Mouse (Mus musculus) midbrain, postnatal 0 days (tissue): Measurements from ENCODE around the gene Armh3. TPM values are rescaled to one million over a fixed set of nuclear protein-coding genes. Genes with fewer than 3 reads are reported as not detected.

ENCODE experiments used
- ATAC-seq: fragments of 200-750 bp; cut with Nextera tagmentation; 2 replicates; pipeline ENCODE4 v1.8.0; 2017; ENCODE audit warnings: moderate number of reproducible peaks, mild to moderate bottlenecking, moderate TSS enrichment, moderate library complexity; ENCODE audit not compliant: low FRiP score
- DNase-seq: peaks from one replicate; pipeline ENCODE4 v3.0.0-alpha.2; 2015; ENCODE audit warnings: low spot score
- H3K27ac ChIP-seq: fragments of 300-500 bp; sonication (generic); 2 replicates; pipeline ENCODE4 v1.5.1; 2014; ENCODE audit warnings: low read depth, mild to moderate bottlenecking, low read length, mixed read lengths
- H3K27me3 ChIP-seq: fragments of 300-500 bp; sonication (generic); 2 replicates; pipeline ENCODE4 v1.6.1; 2014; ENCODE audit warnings: low read length, control low read depth, mixed read lengths; ENCODE audit not compliant: insufficient read depth
- H3K36me3 ChIP-seq: fragments of 300-500 bp; sonication (generic); 2 replicates; pipeline ENCODE4 v1.6.1; 2014; ENCODE audit warnings: low read length, control low read depth, mixed read lengths; ENCODE audit not compliant: insufficient read depth
- H3K4me1 ChIP-seq: fragments of 300-500 bp; sonication (generic); 2 replicates; pipeline ENCODE4 v1.6.1; 2014; ENCODE audit warnings: mild to moderate bottlenecking, control low read depth, antibody characterized with exemption, low read length, mixed read lengths; ENCODE audit not compliant: insufficient read depth
- H3K4me2 ChIP-seq: fragments of 300-500 bp; sonication (generic); 2 replicates; pipeline ENCODE4 v1.6.1; 2014; ENCODE audit warnings: low read depth, mild to moderate bottlenecking, low read length, mixed read lengths; ENCODE audit not compliant: poor library complexity, severe bottlenecking
- H3K4me3 ChIP-seq: fragments of 300-500 bp; sonication (generic); 2 replicates; pipeline ENCODE4 v1.5.1; 2014; ENCODE audit warnings: low read depth, mild to moderate bottlenecking, low read length, moderate library complexity
- H3K9ac ChIP-seq: fragments of 300-500 bp; sonication (generic); replicated peaks from 2 replicates; pipeline ENCODE4 v1.6.1; 2014; ENCODE audit warnings: mild to moderate bottlenecking, low read length, moderate library complexity, mixed read lengths; ENCODE audit not compliant: poor library complexity, severe bottlenecking
- H3K9me3 ChIP-seq: fragments of 300-500 bp; sonication (generic); 2 replicates; pipeline ENCODE4 v1.6.1; 2016; ENCODE audit warnings: low read length, control low read depth
- CTCF ChIP-seq: IDR thresholded peaks from 2 replicates; pipeline ENCODE4 v1.5.1; 2016; ENCODE audit warnings: antibody characterized with exemption, mild to moderate bottlenecking
- WGBS: fragments of 180-500 bp; shearing (Covaris S2); extraction: QIAGEN DNeasy Blood & Tissue Kit; methylation state at CpG from one replicate; pipeline ENCODE4 v1.1.7; 2014; 5-methylcytosine and 5-hydroxymethylcytosine counted together
- polyA plus RNA-seq: library from polyadenylated mRNA; unstranded; fragments of >200 nt; fragmentation: Nextera tagmentation; extraction: Ambion mirVana; gene quantifications from 2 replicates; pipeline ENCODE4 v1.2.1, GENCODE M21; 2015
- total RNA-seq: library from RNA; depleted of rRNA; stranded (reverse); fragments of >200 nt; gene quantifications from 2 replicates; pipeline ENCODE4 v1.2.3, GENCODE M21; 2014

Armh3 gene
- total and polyA plus RNA-seq, 2 experiments from 2014 or later = 18.1 to 18.9 TPM

DNA sequence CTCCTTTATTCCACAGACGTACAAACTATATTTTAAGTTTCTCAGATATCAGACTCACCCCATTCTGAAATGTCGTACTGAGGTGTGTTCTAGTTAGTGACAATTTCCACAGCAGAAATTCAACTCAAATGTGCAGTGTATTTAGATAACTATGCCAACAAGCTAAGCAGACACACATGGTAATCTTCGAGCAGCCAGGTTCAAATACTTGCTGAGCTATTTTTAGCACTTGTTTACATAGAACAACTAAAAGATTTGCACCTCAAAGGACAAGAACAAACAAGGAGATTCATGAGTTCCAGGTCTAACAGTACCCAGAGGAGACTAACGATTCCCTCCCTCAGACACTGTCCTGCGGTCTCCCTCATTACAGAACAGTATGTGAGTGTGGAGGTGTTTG lies 171.2 kb downstream of the Armh3 start:
- TF ChIP-seq CTCF = no peak
- H3K27ac ChIP-seq = no peak overlapping the region
- H3K36me3 ChIP-seq = no peaks in the 10 kb centered on the region
- no peaks in the 10 kb centered on the region for H3K27me3 ChIP-seq
- DNase-seq = no peak
- H3K4me2 ChIP-seq = no peak overlapping the region
- H3K9me3 ChIP-seq = no peaks in the 10 kb centered on the region
- H3K9ac ChIP-seq = no peak overlapping the region
- no peak overlapping the region for H3K4me3 ChIP-seq
- no peak for ATAC-seq
- H3K4me1 ChIP-seq = no peaks in the 10 kb centered on the region
- whole genome bisulfite sequencing = 79% methylated on average over 5 of the region's 5 CpGs

DNA sequence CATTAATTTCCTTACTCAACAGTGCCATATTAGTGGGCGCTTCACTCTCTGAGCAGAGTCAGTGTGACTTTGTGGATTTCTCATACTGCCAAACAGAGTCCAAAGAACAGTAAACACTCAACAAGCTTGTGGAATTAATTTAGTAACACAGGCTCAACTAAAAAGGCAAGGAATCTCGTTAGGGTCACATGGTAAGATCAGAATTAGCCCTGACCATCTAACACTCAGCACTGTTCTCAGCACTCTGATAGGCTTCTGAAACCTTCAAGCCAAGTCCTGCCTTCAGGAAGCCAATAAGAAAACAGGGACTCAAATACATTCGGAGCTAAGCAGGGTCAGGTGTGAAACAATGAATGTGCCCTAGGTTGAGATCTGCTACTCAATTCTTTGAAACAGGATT lies 172.1 kb downstream of the Armh3 start:
- H3K4me2 ChIP-seq = no peak overlapping the region
- no peaks in the 10 kb centered on the region for H3K4me1 ChIP-seq
- no peaks in the 10 kb centered on the region for H3K27me3 ChIP-seq
- 86% methylated on average over 3 of the region's 3 CpGs for WGBS
- no peak for TF ChIP-seq CTCF
- H3K27ac ChIP-seq = no peak overlapping the region
- no peak for DNase-seq
- H3K36me3 ChIP-seq = no peaks in the 10 kb centered on the region
- no peak overlapping the region for H3K9ac ChIP-seq
- no peak overlapping the region for H3K4me3 ChIP-seq
- no peaks in the 10 kb centered on the region for H3K9me3 ChIP-seq
- ATAC-seq = no peak

DNA sequence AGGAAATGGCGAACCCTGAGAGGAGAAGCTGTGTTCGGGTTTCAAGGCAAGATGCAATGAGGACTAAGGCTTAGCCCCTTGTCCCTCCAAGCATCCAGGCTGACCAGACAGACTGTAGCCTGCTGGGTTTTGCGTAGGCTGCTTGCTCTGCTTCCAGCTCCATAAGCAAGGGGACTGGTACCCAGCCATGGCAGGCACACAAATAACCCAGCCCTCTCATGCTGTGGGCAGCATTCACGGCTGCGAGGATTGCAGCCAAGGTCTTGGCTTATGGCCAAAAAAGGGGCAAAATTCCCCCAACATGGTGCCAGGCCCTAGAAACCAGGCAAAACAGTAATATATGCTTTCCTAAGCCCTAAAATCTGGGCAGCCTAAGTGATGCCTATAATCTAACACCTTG lies 176.5 kb downstream of the Armh3 start:
- ATAC-seq (no peak), DNase-seq (peak; percentile 68)
- Histone ChIP-seq H3K4me1 (no peaks in the 10 kb centered on the region), H3K9me3 (no peaks in the 10 kb centered on the region), H3K4me3 (no peak overlapping the region), H3K27me3 (no peaks in the 10 kb centered on the region), H3K36me3 (peaks cover 5% of the 10 kb centered on the region), H3K9ac (no peak overlapping the region), H3K4me2 (no peak overlapping the region), H3K27ac (no peak overlapping the region)
- TF ChIP-seq CTCF = no peak
- 63% methylated on average over 5 of the region's 5 CpGs for WGBS

DNA sequence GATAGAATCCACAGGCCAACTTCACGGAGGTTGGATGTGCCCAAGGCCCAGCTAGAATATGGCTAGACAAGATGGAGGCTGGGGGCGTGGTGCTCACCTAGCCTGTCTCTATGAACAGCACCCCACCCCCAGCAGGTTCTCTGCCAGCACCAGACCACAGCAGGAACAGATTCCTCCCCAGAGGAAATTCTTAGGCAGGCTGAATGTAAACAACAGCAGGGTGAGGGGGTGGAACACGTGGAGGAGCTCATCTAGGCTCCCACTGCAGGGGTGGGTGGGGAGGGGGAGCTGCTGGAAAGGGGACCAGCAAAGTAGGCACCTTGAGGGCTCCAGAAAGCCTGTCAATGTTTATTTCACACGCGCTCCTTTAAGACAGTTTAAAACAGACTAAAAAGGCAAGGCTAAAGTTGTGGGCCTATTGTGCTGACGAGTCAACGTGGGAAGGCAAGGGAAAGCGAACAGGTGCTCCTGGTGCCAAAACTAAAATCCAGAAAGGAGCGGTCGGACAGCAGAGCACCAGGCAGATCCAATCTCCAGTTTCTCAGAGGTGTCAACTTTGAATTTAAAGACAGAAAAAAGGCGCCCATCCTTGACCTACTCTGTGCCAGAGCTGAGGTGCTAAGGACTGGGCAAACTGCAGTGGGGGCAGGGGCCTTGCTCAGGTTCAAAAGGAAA lies 180.3 kb downstream of the Armh3 start:
- no peak for TF ChIP-seq CTCF
- H3K36me3 ChIP-seq = peaks cover 5% of the 10 kb centered on the region
- no peaks in the 10 kb centered on the region for H3K9me3 ChIP-seq
- no peak overlapping the region for H3K4me2 ChIP-seq
- ATAC-seq (no peak), DNase-seq (no peak)
- H3K4me1 ChIP-seq = peaks cover 2% of the 10 kb centered on the region; the same call in 1 of the 2 replicates
- H3K4me3 ChIP-seq = no peak overlapping the region
- no peaks in the 10 kb centered on the region for H3K27me3 ChIP-seq
- no peak overlapping the region for H3K27ac ChIP-seq
- WGBS = 72% methylated on average over 11 of the region's 11 CpGs
- H3K9ac ChIP-seq = no peak overlapping the region

DNA sequence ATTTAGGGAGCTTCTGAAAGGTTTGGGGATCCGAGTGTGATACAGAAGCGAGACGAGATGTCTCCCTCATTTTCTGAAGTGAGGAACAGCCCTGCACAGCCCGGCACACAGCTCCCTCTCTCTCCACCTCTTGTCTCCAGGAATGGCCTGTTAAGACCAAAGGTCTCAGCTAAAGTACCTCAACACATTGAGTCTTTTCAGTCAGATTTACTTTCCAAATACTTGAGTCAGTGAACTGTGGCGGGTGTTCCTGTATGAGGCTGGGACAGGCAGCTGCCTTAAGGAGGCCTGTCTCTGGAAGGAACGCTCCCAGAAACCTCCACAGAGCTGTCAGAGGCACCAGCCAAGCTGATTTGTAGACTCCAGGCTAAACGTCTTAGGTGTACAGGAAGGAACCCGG lies 181.6 kb downstream of the Armh3 start:
- Histone ChIP-seq H3K4me1 (peaks cover 6% of the 10 kb centered on the region; the same call in 1 of the 2 replicates), H3K4me2 (peak overlapping the region; percentile 95), H3K4me3 (peak overlapping the region; percentile 48; the same call in 1 of the 2 replicates), H3K27ac (no peak overlapping the region), H3K36me3 (peaks cover 5% of the 10 kb centered on the region), H3K27me3 (no peaks in the 10 kb centered on the region), H3K9me3 (no peaks in the 10 kb centered on the region), H3K9ac (no peak overlapping the region)
- ATAC-seq = no peak
- no peak for DNase-seq
- 25% methylated on average over 8 of the region's 8 CpGs for WGBS
- TF ChIP-seq CTCF = no peak

DNA sequence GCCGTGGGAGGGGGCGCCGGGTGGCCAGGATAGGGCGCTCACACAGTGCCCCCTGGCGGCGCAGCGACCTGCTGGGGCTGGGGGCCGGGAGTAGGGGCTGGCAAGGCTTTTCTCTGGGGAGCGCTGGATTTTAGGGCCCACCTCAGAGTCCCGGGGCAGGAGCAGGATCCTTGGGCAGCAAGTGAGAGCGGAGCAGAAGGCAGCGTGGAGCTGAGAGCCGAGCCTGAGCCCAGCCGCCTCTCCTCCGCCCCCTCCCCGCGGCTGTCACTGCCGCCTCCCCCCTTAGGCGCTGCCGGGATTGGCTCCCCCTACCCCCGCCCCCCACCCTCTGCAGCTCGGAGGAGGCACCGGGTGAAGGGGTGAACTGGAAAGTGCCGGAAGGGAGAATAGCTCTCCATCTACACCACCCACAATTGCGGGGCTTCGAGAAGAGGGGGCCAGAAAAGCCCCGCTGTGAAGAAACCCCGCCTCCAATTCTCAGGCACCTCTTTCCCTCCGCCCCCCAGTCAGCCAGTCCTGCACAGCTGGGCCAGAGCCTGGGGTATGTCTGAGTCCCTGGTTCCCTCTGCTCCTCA lies 182.4 kb downstream of the Armh3 start, which contains the start of gene Kcnip2:
Gene Kcnip2, minus strand, starts transcription at position 231 of the 575 bp plus-strand sequence.
- Histone ChIP-seq H3K27ac (no peak within 1 kb of the TSS), H3K27me3 (no peaks in the 10 kb centered on the region), H3K36me3 (peaks cover 5% of the 10 kb centered on the region), H3K4me2 (peak within 1 kb of the TSS; percentile 95), H3K9me3 (no peaks in the 10 kb centered on the region), H3K4me3 (peak within 1 kb of the TSS; percentile 48), H3K4me1 (peaks cover 6% of the 10 kb centered on the region; the same call in 1 of the 2 replicates), H3K9ac (peak within 1 kb of the TSS; percentile 57)
- TF ChIP-seq CTCF = peak; percentile 63
- peak; percentile 46 for DNase-seq
- ATAC-seq = peak; percentile 51
- under 1% methylated on average over 21 of the region's 29 CpGs for WGBS
